Mouse (Mus musculus) liver (tissue): ENCODE measurements at regions not wholly inside any gene's neighbourhood (a gene's known extent, or its start where the extent isn't known, plus 50 kb on each side); places are given as distances from the start of the nearest gene placed in this dataset.

Experiments
- DNase-seq: peaks from one replicate; pipeline ENCODE4 v3.0.0-alpha.2; 2020; ENCODE audit warnings: mixed read lengths

DNA sequence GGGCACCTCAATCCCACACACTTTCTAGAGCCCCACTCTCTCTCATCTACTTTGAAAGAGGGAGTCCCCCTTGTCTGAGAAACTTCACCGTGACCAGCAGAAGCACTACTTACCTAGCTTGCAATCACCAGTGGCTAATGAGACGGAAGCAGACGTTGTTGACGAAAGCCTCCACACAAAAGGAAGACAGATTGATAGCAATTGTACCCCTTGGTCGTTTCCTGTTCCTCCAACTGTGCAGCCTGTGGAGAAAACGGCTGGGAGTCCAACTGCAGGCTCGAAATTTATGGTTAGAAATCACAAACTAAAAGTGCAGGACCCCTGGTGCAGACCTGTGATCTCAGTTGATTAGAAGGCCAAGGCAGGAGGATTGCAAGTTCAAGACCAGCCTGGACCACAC, 155.8 kb upstream of the Jarid2 start:
- DNase-seq: no peak

GRCm38 (mm10) chr13:44579215-44579614, 150.1 kb upstream of the Jarid2 start:
- no peak for DNase-seq

DNA sequence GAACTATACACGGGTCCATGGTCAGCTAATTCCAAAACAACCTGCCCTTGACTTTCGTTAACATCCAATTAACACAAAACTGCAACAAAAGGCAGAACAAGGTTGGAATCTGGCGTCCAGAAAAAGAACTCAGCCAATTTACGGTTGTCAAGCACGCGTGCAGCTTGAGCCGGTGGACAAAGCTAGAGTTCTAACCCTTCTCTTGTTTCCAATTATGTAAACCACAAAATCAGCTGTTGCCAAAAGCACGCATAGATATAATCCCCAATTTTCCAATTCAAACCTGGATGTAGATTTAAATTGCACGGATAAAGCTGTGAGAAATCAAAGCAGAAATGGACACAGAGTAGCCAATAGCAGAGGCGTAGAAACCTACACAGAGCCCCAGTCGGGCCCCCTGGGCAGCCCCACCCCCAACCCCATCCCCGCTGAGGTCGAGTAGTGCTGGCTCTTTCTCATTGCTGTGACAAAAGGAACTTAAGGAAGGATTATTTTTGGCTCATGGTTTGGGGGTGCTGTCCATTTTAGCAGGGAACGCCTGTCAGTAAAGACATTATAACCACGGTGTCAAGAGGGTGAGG, 149.0 kb upstream of the Jarid2 start:
- DNase-seq: peak; percentile 8

DNA sequence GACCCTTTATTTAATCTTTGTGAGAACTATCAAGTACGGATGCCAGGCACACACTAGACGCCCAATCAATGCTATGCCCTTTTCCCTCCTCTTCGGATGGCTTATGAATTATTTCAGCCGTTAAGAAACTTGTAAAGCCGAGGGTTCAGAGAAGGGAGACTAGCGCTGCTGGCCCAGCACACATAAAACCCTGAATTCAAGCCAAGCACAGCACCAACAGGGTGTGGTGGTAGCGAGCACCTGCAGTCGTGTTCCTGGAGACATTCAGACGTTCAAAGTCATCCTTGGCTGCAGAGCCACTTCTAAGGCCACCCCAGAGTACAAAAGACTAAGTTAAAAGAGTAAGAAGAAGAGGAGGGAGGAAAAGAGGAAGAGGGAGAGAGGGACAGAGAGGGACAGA, 148.5 kb upstream of the Jarid2 start:
- no peak for DNase-seq

DNA sequence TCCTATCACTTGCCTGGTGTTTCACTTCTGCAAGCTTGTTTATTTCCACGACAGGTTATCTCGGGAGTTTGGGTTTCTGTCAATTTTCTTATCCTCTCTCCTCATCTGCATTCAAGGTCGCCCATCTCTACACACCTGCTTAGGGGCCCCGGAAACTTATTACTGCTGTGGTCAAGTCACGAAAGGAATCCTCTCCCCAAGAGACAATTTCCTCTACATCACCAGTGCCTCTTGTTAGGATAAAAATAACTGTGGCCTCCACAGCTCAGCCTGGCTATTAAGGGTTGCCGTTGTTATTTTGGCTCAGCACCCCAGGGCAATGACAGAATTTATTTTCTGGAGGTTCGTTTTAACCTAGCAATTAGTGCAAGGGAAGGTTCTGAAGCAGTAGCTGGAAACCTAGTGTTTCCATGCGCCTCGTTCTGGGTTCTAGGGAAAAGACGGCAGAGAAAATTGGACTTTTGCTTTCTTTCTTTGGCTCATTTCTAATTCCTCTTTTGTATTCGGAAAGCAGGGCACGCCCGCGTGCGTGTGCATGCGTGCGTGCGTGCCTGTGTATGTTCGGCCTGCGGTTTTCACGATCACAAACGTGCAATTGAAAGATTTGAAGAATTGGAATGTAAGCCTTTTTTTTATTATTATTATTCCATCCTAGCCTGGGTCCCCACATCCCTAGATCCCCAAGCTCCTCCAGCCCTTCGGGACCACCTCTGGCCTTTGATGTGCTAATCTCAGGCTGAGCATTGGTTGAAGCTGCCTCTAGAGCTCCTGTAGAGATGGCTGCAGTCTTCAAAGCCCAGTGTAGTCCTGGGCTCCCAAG, 147.1 kb upstream of the Jarid2 start:
- DNase-seq: no peak

GRCm38 (mm10) chr13:44582767-44583085, 146.5 kb upstream of the Jarid2 start:
- no peak for DNase-seq

DNA sequence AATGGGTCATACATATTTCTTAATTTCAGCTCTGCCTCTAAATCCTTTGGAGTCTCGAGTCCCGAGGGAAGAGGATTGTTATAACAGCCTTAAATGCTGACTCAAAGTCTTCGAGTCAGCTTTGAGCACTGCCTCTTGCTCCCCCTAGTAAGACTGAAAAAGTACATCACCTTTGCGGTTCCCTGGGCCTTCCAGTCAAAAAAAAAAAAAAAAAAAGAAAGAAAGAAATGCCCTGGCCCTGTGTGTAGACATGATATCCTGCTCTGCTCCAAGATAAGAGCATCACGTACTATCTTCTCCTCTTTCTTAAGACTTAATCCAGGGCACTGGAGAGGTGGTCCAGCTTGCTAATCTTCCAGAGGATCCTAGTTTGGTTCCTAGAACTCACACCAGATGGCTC, 145.7 kb upstream of the Jarid2 start:
- DNase-seq: no peak

DNA sequence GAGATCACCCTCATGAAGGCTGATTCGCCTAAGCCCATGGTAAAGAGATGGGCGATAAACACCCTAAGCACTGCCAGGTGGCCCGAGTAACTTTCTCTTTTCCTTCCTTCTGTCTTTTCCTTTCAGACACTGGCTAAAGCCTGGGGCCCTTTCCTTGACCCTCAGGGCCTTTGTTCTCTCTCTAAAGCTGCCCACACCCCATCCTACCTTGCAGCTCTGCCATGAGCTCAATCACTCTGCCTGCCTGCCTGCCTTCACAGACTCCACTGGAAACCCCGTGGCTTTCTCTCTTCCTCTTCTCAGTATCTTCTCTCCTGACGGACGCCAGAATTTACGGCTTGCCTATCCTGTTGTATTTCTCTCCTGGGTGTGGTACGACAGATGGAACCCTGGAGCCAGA, 145.1 kb upstream of the Jarid2 start:
- DNase-seq: no peak

- DNase-seq: no peak
Measured at GRCm38 (mm10) chr13:44584551-44584950, 144.7 kb upstream of the Jarid2 start.

DNA sequence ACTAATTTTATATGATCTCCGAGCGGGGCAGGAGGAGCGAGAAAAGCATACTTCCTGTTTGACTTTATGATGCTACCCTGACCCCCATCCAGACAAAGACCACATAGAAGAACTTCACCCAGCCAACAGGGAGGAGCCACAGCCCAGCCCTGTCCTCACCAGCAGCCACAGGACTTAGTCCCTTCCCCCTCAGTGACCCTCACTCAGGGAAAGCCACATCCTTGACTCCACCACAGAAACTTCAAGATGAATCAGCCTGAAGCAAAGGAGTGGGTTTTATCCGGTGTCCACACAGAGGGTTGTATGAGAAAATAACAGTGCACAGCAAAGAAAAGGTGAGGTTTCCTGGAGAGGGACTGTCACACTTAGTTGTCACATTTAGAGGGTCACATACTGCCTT, 141.4 kb upstream of the Jarid2 start:
- no peak for DNase-seq

GRCm38 (mm10) chr13:44594645-44595044, 134.6 kb upstream of the Jarid2 start:
- DNase-seq: no peak

DNA sequence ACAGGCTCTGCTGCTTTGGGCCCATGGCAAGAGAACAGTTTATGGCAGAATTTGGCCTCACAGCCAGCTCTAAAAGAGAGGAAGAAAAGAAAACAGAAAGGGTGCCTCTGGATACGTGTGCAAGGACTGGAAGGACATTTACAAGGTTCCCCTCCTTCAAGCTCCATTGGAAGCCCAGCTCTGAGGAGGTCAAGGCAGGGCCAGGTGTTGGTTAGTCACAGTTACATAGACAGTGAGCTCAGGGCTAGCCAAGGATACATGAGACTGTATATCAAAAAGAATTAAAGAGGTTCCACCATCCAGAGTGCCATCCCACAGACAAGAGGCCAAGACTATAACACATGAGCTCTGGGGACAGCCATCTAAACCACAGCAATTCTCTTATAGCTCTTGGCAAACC, 131.6 kb upstream of the Jarid2 start:
- DNase-seq: no peak

DNA sequence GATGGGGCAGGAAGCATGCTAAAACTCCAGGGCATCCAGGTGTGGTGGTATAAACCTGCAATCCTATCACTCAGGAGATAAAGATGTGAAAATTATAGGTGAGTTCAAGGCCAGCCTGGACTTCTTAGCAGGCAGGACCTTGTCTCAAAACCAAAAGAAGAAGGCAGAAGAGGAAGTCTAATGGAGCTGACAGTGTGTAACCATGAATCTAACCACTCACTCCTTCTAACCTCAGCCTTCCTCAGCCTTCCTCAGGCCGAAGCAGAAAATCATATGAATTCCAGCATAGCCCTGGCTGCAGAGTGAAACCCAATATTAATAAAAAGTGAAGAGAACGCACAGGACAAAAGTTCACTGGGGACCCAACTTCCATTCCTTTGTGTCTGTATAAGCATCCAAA, 128.2 kb upstream of the Jarid2 start:
- DNase-seq: no peak

DNA sequence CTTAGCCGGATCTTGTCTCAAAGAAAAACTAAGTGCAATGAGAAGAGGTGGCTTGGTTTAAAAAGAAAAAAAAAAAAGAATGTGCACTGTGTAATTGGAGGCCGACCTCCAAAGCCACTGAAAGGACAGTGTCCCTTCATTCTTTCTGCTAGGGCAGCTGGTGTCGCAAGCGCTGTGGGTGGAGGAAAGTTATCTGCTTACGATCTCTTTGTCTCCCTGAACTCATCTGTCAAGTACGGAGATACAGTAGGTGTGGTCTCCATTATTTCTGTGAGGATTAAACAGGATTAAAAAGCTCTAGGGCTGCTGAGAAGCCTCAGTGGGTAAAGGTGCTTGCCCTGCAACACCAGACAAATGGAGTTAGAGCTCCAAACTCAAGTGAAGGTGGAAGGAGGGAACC, 126.6 kb upstream of the Jarid2 start:
- no peak for DNase-seq

DNA sequence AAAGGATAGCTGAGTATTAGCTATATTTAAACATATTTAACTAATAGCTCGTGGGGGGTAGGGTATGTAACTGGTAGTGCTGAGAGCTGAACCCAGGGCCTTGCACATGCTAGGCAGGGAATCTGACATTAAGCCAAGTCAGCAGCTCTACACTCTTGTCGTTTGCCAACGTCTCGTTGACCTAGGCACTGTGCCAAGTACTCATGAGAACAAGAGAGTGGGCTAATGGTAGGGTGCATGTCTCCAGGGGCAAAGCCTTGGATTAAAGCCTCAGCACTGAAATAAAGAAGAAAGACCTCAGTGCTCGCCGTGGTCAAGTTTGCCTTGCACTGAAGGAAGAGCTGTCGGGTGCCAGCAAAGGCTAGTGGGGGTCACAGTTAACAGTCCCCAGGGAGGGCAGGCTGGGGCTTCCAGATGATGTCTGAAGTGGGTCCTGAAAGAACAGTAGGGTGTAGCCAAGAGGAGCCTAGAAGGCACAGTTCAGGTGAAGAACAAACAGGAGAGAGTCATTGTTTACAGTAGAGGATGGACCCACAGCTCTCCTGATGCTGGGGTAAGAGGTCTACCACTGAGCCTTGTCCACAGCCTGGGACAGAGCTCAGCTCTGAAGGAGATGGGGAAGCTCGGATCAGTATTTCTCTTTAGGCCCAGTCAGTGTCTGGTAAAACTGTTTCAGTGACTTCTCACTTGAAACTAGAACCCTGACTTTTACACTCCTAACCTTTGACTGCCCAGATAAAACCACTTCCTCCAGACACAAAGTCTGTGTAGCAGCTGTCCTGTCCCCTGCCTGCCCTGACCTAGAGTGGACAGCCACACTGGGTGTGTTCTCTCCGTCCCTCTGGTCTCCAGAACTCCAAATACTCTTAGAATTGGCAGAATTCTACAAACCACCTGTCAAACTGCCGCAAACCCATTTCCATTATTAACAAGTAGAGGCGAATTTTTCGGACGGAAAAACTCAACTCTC, 121.7 kb upstream of the Jarid2 start:
- no peak for DNase-seq

- DNase-seq: no peak
Measured at GRCm38 (mm10) chr13:44608286-44608675, 121.0 kb upstream of the Jarid2 start.

- DNase-seq: no peak
Measured at GRCm38 (mm10) chr13:44608681-44609335, 120.5 kb upstream of the Jarid2 start.

GRCm38 (mm10) chr13:44609606-44610005, 119.7 kb upstream of the Jarid2 start:
- DNase-seq: no peak

- DNase-seq: no peak
Measured at GRCm38 (mm10) chr13:44615696-44616095, 113.6 kb upstream of the Jarid2 start.

DNA sequence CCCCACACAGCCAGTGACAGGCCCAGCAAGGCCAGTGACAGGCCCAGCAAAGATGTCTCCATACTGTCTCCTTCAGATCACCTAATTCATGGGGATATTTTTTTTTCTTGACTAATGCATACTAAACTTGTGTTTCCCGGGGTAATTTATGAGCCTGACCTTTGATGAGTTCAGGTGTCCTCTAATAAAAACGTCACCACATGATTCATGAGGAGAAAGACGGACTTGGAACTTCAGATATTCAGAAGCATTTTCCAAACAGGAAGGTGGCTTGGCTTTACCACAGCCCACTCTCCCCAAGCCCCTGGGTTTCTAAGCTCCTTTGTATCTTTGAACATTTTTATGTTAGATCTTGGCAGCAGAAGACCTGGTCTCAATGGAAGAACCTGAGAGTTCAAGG, 110.9 kb upstream of the Jarid2 start:
- DNase-seq: no peak

DNA sequence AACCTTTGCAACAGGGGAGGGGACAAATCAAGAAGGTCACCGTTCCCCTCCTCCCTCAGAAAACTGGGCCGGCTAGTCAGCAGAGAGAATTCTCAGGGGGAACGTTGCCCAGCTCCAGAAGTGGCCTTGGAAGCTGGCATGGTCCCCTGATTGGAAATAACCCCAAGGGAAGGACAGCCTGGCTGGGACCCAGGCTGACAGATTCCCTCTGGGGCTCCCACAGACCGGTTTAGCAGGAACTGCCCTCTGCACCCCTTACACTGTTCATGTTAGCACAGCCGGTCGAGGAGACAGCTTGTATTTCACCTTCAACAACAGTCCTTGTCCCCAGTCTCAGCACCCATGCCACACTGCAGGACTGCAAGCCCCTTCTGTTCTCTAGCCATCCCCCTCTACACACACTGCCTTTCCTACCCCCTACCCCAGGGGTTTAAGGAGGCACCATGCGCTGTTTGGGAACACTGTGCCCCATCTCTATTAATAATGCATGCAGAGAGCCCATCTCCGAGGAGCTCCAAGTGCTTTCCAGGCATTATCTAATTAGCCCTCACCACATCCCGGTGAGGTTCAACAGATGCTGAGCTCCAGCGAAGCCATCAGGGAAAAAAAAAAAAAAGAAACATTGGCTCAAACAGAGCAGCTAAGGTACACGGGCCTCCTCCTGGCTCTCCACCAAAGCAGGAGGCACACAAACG, 106.5 kb upstream of the Jarid2 start:
- no peak for DNase-seq

DNA sequence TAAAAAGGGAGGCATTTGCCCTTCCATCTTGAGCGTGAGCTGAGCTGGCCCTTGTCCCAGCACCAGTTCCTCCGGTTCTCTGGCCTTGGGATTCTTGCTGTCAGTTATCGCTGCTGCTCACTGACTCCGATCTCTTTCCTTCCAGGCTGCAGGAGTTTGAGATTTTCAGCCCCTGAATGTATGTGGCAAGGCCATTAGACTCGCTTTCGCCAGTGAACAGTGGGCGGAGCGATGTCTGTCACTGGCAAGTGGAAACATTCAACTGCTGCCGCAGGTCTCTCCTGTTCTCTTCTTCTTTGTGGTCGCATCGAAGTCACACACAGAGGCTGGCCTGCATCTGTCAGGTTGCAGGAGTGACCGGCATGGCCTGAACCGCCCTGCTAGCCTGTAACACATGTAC, 104.6 kb upstream of the Jarid2 start:
- no peak for DNase-seq

DNA sequence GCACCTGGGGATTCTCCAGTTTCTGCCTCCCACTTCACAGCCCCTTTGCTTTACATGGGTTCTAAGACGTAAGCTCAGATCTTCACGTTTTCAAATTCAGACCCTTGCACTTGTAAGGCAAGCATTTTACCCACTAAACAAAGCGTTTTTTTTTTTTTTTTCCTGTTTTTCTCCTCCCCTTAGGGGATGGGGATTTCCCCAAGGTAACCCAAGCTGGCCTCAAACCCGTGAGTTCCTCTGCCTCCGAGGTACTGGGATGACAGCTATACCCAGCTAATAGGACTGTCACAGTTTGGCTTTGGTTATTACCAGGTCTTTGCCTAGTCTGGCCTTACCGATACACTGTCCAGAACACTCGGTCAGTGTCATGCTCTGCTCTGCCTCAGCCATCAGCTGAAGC, 103.5 kb upstream of the Jarid2 start:
- no peak for DNase-seq
